Mouse (Mus musculus) cerebellum, adult 18-20 months (tissue): ENCODE measurements around the gene Trmt2b.
"Not testable (repeated sequence)": the region's sequence is repeated elsewhere in the genome, so short reads cannot be mapped to it uniquely, and the experiment has no call there.

Experiments
- DNase-seq, 2 experiments: peaks; one replicate each; pipeline ENCODE4 v3.0.0; 2021

Gene Trmt2b

GRCm38 (mm10) chrX:134276275-134277160 is at the start of gene Trmt2b:
Gene Trmt2b (minus strand): TSS chrX:134276984.
- DNase-seq = peak; percentile 71 to 73

- peak in 1 of 2 experiments; percentile 5 for DNase-seq
Observed at GRCm38 (mm10) chrX:134319153-134319932, 42.6 kb upstream of the Trmt2b start.

DNA sequence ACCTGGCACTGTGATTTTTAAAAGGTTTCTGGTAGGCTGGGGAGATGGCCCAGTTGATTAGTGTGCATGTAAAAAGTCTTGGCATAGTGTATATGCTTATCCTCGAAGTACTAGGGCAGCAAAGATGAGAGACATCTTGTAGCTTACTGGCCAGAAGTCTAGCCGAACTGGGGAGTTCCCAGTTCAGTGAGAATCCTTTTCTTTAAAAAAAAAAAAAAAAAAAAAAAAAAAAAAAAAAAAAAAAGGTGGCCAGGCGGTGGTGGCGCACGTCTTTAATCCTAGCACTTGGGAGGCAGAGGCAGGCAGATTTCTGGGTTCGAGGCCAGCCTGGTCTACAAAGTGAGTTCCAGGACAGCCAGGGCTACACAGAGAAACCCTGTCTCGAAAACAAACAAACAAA is 34.4 kb upstream of the Trmt2b start:
- not testable (repeated sequence) for DNase-seq

GRCm38 (mm10) chrX:134308275-134308634 is 31.5 kb upstream of the Trmt2b start:
- no peak for DNase-seq

DNA sequence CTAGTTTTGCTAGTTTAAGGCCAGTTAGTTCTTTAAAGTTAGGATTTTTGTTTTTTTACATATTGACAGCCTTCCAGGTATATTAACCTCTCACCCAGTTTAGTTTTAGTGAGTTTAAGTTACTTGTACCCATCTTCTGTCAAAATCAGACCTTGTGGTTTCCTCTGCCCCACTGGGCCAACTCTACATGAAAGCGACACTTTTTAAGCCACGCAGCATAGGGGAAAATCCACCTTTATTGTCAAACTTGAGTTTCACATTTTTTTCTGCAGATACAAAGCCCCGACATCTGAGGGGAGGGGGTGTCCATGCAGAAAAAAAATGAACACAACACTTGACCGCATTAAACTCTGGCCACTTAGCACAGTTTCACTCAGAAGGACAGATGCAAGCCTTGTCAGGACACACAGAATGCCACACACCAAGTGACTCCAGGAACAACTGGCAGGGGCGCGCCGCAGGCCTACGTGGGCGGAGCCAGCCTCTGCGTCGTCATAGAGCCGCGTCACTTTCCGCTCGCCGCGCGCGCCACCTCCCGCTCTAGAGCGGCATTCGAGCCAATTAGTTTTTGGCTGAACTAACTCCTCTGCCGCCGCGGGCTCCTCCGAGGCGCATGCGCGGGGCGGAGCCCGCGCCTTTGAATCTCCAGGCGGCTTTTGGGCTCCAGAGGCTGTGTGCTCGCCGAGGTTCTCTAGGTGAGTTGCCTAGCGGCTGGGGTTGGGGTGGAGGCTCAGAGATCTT is 30.9 kb upstream of the Trmt2b start, which contains the start of gene Cenpi:
Cenpi (plus strand) TSS at position 551 of the 741 bp plus-strand sequence.
- peak; percentile 82 to 86 for DNase-seq

- DNase-seq = no peak
Observed at GRCm38 (mm10) chrX:134303287-134303686, 26.5 kb upstream of the Trmt2b start.

GRCm38 (mm10) chrX:134300219-134300618 is 23.4 kb upstream of the Trmt2b start:
- no peak for DNase-seq

DNA sequence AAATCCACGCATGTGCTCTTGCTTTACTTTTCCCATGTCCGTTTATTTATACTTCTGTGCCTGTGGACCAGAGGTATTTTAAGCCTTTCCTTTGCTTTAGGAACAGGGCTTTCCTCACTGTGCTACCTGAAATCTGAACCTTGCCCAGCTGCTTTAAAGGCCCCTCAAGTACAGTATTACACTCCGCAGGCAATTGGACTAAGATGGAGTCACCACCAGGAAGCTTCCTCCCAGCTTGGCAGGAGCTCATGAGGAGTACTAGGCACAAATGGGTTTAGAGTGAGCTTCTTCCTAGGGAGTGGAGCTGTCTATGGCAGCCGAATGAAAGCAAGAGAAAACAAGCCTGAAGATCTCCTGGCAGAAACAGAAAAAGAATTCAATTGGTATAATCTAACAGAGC is 20.4 kb upstream of the Trmt2b start:
- DNase-seq = peak; percentile 43

- peak; percentile 36 to 41 for DNase-seq
Observed at GRCm38 (mm10) chrX:134296737-134297136, 20.0 kb upstream of the Trmt2b start.

GRCm38 (mm10) chrX:134296301-134296700 is 19.5 kb upstream of the Trmt2b start:
- peak; percentile 54 to 71 for DNase-seq

DNA sequence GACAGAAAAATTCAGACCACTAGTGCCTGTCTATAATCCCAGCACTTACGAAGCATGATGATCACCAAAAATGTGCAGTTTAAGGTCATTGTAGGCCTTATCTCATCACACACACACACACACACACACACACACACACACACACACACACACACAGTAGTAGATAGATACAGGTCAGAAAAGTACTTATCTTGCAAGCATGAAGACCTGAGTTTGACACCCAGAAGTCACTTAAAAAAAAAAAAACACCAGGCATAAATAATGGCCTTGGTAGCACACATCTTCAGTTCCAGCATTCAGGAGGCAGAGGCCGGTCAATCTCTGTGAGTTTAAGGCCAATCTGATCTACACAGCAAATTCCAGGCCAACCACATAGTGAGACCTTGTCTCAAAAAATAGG is 10.5 kb upstream of the Trmt2b start:
- no peak for DNase-seq

DNA sequence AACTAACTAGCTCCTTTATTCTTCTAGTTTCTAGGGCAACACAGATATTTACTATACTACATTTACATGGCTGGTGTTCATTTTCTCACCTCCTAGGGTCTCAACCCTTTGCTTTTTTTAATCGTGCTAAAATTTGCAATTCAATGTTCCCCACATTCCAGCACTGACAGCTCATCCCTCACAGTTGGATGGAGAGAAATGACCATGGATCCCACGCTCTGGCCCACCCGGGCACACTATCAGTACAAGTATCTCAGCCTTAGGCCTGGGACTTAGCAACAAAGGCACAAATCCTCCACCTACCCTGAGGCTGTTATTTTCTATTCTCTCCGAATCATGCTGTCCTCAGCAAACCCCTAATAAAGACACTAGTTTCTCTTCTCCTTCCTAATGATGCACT is 9.0 kb upstream of the Trmt2b start:
- no peak for DNase-seq

- no peak for DNase-seq
Observed at GRCm38 (mm10) chrX:134285102-134285501, 8.3 kb upstream of the Trmt2b start.

DNA sequence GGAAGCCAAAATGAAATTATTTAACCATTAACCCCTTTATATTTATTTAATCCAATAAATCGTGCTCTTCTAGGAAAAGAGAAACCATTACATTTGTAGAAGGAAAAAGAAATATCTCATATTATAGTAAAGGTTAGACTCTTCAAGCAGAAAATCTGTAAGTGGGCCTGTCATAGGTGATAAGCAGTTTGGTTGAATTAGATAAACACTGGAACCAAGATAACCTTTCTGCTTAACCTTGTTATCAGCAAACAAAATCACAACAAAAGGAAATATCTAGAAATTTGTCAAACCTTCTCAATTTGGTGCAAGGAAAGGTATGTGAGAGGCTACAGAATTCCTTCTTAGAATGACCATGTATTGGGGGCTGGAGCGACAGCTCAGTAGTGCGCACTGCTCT is 3.7 kb upstream of the Trmt2b start:
- no peak for DNase-seq

GRCm38 (mm10) chrX:134275715-134276114 is 1.1 kb downstream of the Trmt2b start:
- peak; percentile 14 to 26 for DNase-seq

- no peak for DNase-seq
Observed at GRCm38 (mm10) chrX:134262129-134262528, 14.7 kb downstream of the Trmt2b start.

DNA sequence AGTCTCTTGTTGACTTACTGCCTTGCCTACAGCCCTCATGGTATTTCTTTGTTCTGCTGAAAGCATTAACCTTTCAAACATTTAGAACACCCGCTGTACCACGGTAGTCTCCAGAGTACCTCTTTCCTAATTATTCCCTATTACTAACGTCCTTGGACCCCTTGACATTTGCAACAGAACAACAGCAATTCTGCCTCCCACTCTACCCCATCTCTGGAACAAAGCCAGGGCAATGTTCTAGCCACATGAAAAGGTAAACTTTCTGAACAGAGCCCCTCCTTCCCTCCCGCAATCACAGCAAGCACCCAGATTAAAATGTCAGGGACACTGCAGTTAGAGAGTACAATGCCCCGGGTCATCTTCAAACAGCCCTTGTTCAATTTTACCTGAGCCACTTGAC is 15.6 kb downstream of the Trmt2b start:
- DNase-seq = no peak

- DNase-seq = no peak
Observed at GRCm38 (mm10) chrX:134248202-134248601, 28.6 kb downstream of the Trmt2b start.

GRCm38 (mm10) chrX:134245946-134246345 is 30.8 kb downstream of the Trmt2b start:
- no peak for DNase-seq

DNA sequence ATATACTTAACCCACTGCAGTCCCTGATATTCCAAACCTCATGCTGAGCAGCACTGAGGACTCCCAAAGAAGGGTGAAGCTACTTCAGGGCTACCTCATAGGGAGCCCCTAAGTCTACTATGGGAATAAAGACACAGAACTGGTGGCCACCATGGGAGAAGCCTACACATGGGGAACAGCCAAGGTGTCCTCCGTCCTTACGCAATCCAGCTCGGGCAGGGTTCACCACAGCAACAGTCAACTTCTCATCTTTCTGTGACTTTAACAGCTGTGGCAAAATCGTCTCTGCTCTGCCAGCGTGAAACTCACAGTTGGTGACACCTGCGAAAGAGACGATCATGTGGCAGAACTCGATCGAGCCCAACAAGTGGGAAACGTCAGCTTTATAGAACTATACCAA is 38.5 kb downstream of the Trmt2b start:
- no peak for DNase-seq

GRCm38 (mm10) chrX:134233048-134233447 is 43.7 kb downstream of the Trmt2b start:
- DNase-seq = no peak

GRCm38 (mm10) chrX:134221856-134222255 is 54.9 kb downstream of the Trmt2b start, which contains the start of gene Nox1:
Gene Nox1 (minus strand): TSS chrX:134221956.
- DNase-seq = no peak

DNA sequence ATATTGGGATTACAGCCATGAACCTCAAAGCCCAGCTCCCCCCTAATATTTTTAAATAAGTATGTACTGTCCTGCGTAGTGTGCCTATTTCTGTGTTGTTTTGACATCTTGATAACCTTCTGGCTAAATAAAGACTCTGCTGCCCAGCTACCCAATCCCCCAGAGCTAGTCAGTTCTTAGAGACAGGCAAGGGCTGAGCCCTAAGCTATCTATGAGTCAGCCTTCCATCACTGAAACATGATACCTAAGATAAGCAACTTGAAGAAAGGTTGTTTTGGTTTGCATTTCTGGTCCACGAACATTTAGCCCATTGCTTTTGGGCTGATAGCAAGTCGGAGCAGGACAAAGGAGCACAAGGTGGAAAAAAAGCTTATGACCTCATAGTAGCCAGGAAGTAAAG is 56.2 kb downstream of the Trmt2b start:
- no peak for DNase-seq
